Mouse (Mus musculus) heart, adult 2 months (tissue): ENCODE results near the gene Man2b2. TPM values are rescaled to one million over a fixed set of nuclear protein-coding genes. Genes with fewer than 3 reads are reported as not detected.

Experiments used
- DNase-seq, 2 experiments: peaks; one replicate each; pipeline ENCODE4 v3.0.0; 2021
- H3K27ac ChIP-seq: fragments of 200-600 bp; 2 replicates; pipeline ENCODE4 v1.8.1; 2022
- H3K27me3 ChIP-seq: fragments of 200-500 bp; 2 replicates; pipeline ENCODE4 v1.6.1; 2012; ENCODE audit warnings: mild to moderate bottlenecking, low read length, inconsistent platforms, mixed read lengths; ENCODE audit not compliant: control insufficient read depth, insufficient read depth
- H3K36me3 ChIP-seq: fragments of 200-500 bp; 2 replicates; pipeline ENCODE4 v1.6.1; 2012; ENCODE audit warnings: low read length, inconsistent platforms; ENCODE audit not compliant: control insufficient read depth, insufficient read depth
- H3K4me1 ChIP-seq: fragments of 200-500 bp; 2 replicates; pipeline ENCODE4 v1.6.1; 2011; ENCODE audit warnings: low read length; ENCODE audit not compliant: control insufficient read depth, insufficient read depth
- H3K4me3 ChIP-seq: fragments of 200-600 bp; 2 replicates; pipeline ENCODE4 v1.8.1; 2022
- H3K79me2 ChIP-seq: fragments of 200-500 bp; replicated peaks from 2 replicates; pipeline ENCODE4 v1.6.1; 2012; ENCODE audit warnings: mild to moderate bottlenecking, inconsistent platforms, low read length, moderate library complexity, mixed read lengths; ENCODE audit not compliant: control insufficient read depth, insufficient read depth
- H3K9ac ChIP-seq: fragments of 200-500 bp; 2 replicates; pipeline ENCODE4 v1.6.1; 2012; ENCODE audit warnings: low read depth, mild to moderate bottlenecking, control low read depth, inconsistent platforms, low read length, mixed read lengths
- CTCF ChIP-seq: fragments of 200-600 bp; IDR thresholded peaks from 2 replicates; pipeline ENCODE4 v1.8.1; 2022; ENCODE audit warnings: antibody characterized with exemption, mild to moderate bottlenecking, moderate library complexity
- EP300 ChIP-seq: fragments of 200-500 bp; IDR thresholded peaks from 2 replicates; pipeline ENCODE4 v1.6.1; 2011; ENCODE audit warnings: low read depth, low read length, control low read depth; ENCODE audit not compliant: insufficient read depth
- POLR2A ChIP-seq: fragments of 200-500 bp; IDR thresholded peaks from 2 replicates; pipeline ENCODE4 v1.6.1; 2011; ENCODE audit warnings: mild to moderate bottlenecking, low read depth, low read length, control low read depth; ENCODE audit not compliant: insufficient read depth
- WGBS: fragments of 180-500 bp; shearing (Covaris S2); methylation state at CpG from one replicate; pipeline ENCODE4 v1.1.7; 2018; 5-methylcytosine and 5-hydroxymethylcytosine counted together
- intact Hi-C: fragments of 180-260 bp; cut with DNase I; formaldehyde crosslinking; loops from one replicate; pipeline ENCODE4 v1.15.1; 2025
- polyA plus RNA-seq: library from polyadenylated mRNA; depleted of rRNA; stranded (reverse); fragments of >200 nt; gene quantifications from 2 replicates; pipeline ENCODE4 v1.2.3, GENCODE M21; 2012; rRNA removed
- total RNA-seq, 2 experiments: library from RNA; stranded (reverse); gene quantifications; 2 replicates each; pipeline ENCODE4 v1.2.3; 2021

Man2b2 gene
- total and polyA plus RNA-seq, 3 experiments = 20.3 to 32.1 (median 20.6) TPM

DNA sequence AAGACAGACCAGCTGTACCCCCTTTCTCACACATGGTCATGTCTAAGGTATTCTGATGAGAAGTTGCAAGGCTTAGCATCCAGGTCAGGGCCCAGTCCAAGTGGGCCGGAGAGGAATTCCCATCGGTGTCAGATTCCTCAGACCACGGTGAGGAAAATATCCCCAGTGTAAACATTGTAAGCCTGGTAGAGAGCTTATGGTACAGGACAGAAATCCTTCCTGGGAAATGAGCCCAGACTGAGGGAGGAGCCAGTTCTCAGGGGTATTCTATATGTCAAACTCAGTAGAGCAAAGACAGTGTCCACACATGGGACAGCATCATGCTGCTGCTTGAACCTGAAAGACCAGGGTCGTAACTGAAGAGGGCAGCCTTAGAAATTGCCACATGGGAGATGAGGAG is 70.6 kb downstream of the Man2b2 start:
- DNase-seq = no peak
- Histone ChIP-seq H3K4me3 (no peak overlapping the region), H3K79me2 (no peaks in the 10 kb centered on the region), H3K4me1 (no peaks in the 10 kb centered on the region), H3K27ac (no peak overlapping the region), H3K9ac (no peak overlapping the region), H3K36me3 (no peaks in the 10 kb centered on the region), H3K27me3 (no peaks in the 10 kb centered on the region)
- 59% methylated on average over 4 of the region's 4 CpGs for WGBS
- no peak for TF ChIP-seq EP300
- TF ChIP-seq POLR2A = no peak
- TF ChIP-seq CTCF = no peak
- intact Hi-C loops = loop anchor here (5.0 kb wide), 1 partner anchor 67 kb away; no protein-coding TSS in a partner anchor

- H3K4me3 ChIP-seq = no peak overlapping the region
- H3K27me3 ChIP-seq = no peaks in the 10 kb centered on the region
- intact Hi-C loops = loop anchor here (5.0 kb wide), 1 partner anchor 70 kb away; no protein-coding TSS in a partner anchor
- 73% methylated on average over 5 of the region's 5 CpGs for WGBS
- H3K9ac ChIP-seq = no peak overlapping the region
- no peaks in the 10 kb centered on the region for H3K4me1 ChIP-seq
- no peaks in the 10 kb centered on the region for H3K36me3 ChIP-seq
- TF ChIP-seq EP300 (no peak), CTCF (peak; percentile 73), POLR2A (no peak)
- no peak overlapping the region for H3K27ac ChIP-seq
- no peaks in the 10 kb centered on the region for H3K79me2 ChIP-seq
- DNase-seq = no peak
Measured at GRCm38 (mm10) chr5:36757033-36757432, 73.4 kb downstream of the Man2b2 start.

Other genes with a start within 250 kb of the Man2b2 start
- 10 to 100 TPM; 11.7 to 12.4 TPM for gene Tbc1d14, start 237.4 kb downstream of the Man2b2 start, total RNA-seq
- gene Tbc1d14, start 237.4 kb downstream of the Man2b2 start, polyA plus RNA-seq = 13.0 and 20.4 TPM in 2 replicates
- gene D5Ertd579e, start 134.6 kb downstream of the Man2b2 start, total RNA-seq = 100 to 1,000 TPM in 1 of 2 experiments, 10 to 100 TPM in 1; 81.8 to 104 TPM
- gene D5Ertd579e, start 134.6 kb downstream of the Man2b2 start, polyA plus RNA-seq = 22.5 and 45.3 TPM in 2 replicates
- 10 to 100 TPM; 11.1 to 13.5 TPM for gene Bloc1s4, start 82.0 kb downstream of the Man2b2 start, total RNA-seq
- 8.8 and 9.7 TPM in 2 replicates for gene Bloc1s4, start 82.0 kb downstream of the Man2b2 start, polyA plus RNA-seq
- 100 to 1,000 TPM; 267 to 273 TPM for gene Mrfap1, start 33.9 kb downstream of the Man2b2 start, total RNA-seq
- 89.1 and 135 TPM in 2 replicates for gene Mrfap1, start 33.9 kb downstream of the Man2b2 start, polyA plus RNA-seq
- gene Ppp2r2c, start 37.9 kb upstream of the Man2b2 start, total RNA-seq = under 1 TPM; 0.78 to 0.96 TPM
- gene Ppp2r2c, start 37.9 kb upstream of the Man2b2 start, polyA plus RNA-seq = 0.06 and 0.12 TPM in 2 replicates
- gene Wfs1, start 158.6 kb upstream of the Man2b2 start, total RNA-seq = 10 to 100 TPM; 82.3 to 99.7 TPM
- gene Wfs1, start 158.6 kb upstream of the Man2b2 start, polyA plus RNA-seq = 72.3 and 73.8 TPM in 2 replicates